Mouse (Mus musculus): ENCODE measurements around the gene Ccdc71l. TPM values are rescaled to one million over a fixed set of nuclear protein-coding genes. Genes with fewer than 3 reads are reported as not detected.

Ccdc71l gene
- total RNA-seq (2021) = 10 to 100 TPM; 13.2 to 14.0 TPM

DNA sequence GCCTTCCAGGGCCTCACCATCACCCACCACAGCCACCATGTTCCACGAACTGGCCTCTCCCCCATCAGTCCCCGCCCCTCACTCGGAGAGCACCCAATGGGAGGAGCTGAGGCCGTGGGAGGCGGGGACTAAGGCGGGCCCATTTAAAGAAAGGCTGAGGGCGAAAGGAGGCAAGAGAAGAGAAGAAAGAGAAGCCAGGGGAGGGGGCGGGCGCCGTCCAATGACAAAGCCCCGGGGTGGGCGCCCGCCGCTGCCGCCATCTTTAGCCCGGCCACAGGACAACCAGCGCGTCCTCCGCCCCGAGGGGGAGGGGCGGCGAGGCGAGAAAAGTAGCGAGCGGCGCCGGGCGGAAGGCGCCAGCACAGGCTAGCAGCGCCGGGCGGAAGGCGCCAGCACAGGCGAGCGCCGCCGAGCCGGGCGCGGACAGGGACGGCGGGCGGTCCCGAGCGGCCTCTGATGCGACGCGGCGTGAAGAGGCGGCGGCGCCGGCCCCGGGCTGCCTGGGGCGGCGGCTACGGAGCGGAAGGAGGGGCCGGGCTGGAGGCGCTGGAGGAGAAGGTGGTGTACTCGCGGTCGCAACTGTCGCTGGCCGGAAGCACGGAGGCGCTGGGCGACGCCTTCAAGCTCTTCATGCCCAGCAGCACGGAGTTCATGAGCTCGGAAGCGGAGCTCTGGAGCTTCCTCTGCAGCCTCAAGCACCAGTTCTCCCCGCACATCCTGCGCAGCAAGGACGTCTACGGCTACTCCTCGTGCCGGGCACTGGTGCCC, at the start of gene Ccdc71l:
Gene Ccdc71l, plus strand, starts transcription at position 177 of the 768 bp plus-strand sequence.
- intact Hi-C loops (cut with DNase I) = loop anchor here (1.0 to 5.0 kb wide), 3 partner anchors 86 to 442 kb away; partner anchors contain the start of gene Hbp1

DNA sequence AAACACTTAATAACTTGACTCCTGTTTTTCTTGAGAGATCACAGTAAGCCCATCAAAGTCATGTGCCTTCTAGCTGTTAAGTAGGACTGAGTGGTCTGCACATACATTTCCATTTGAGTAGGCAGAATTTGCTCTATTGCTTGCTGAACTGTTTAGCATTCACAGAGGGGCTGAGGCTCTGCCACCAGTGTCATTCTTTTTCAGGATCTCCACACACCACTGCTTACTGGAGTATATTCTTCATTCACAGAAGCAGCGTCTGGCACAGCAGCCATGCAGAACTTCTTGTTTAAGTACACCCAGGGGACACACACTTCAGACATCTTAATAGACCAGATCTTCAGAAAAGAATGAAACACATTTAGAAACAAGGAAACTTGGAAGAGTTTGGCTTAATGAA, 39.4 kb upstream of the Ccdc71l start:
- no peak for DNase-seq (ENCODE audit: low spot score in 2 of 2)
- intact Hi-C loops (cut with DNase I) = no loop called here

More for the DNA sequence above, at the start of gene Ccdc71l:
- DNase-seq (ENCODE audit: low spot score in 2 of 2) = peak; percentile 77 to 85

DNA sequence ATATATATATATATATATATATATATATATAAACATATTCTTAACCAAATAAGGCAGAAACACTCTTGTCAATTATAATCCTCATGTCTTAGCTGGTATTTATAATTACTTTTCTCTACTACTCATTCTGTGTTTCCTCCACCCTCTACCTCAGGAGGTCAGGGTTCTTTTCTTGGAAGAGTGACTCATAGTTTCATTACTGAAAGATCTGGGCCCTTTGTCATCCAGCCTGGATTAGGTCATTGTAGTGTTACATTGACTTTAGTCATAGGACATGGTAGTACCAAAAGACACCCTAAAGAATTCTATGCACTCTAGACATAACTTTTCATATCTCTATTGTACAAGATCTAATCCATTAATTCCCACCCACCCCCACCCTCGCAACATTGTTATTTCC, 35.0 kb upstream of the Ccdc71l start:
- intact Hi-C loops (cut with DNase I) = no loop called here
- DNase-seq (ENCODE audit: low spot score in 2 of 2) = no peak

DNA sequence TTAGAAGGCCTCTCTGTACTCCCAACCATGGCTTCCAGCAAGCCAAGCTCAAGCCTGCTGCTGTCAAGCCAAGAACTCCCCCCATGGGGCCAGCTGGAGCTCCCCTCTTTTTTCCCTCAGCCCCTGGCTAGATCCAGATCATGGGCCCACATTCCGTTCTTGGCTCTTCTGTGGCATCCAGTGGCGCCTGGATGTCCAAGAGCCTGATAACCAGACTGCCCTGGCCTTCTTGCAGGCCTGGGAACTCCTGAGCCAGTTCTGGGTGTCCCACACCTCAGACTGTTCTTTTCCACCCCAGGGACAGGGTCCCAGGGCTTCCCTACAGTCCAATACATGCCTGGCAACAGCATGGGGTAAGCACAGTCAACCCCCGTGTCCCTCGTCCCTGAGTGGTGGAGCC, 32.4 kb upstream of the Ccdc71l start:
- no peak for DNase-seq (ENCODE audit: low spot score in 2 of 2)
- intact Hi-C loops (cut with DNase I) = no loop called here

DNA sequence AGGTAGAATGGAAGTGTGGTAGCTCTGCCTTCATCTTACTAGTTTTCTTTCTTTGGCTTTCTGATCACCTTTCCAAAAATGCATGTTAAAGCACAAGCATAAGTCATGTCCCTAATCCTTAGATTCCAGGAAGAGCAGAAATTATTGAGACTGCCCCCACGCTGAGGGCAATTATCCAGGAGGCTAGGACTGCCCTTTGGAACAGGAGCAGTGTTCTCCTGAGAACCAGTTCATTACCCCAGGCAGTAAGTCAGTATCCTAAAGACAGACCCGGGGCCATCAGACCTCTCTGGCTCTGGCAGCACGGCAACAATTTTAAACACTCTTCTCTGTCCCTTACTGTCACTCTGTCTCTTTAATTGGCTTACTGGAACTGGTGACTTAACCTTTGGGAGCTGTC, 30.0 kb upstream of the Ccdc71l start:
- intact Hi-C loops (cut with DNase I) = no loop called here
- no peak for DNase-seq (ENCODE audit: low spot score in 2 of 2)

DNA sequence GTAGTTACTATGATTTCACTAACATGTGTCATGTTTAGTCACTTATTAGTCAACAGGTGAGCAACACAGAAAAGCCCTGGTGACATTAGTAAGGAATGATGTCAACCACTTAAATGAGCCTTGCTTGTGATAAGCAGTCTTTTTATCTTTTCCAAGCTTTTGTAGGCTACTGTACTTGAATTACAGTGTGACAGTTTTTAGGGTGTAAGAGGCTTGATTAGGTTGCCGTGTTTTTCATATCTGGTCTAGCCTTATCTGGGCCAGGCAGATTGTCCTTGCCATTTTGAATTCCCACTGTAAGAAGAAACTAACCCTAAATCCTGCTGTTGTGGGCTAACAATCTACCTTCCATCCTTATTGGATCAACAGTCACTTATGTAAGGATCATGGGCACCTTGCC, 26.6 kb upstream of the Ccdc71l start:
- intact Hi-C loops (cut with DNase I) = no loop called here
- DNase-seq (ENCODE audit: low spot score in 2 of 2) = no peak

DNA sequence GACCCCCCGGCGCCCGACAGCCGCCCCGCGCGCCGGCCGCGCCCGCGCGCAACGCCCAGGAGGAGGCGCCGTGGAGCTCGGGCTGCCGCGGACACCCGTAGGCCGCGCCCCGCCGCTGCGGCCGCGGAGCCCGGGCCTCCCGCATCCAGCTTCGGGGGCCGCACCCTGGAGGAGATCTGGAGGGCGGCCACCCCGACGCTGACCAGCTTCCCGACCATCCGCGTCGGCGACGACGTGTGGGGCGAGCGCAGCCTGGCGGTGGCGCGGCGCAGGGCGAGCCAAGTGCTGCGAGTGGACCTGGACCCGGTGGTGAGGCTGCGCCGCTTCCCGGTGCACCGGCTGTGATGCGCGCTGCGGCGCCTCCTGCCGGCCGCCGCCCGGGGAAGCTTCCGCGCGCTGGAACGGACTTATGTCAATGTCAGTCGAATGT, 807 bp downstream of the Ccdc71l start:
- intact Hi-C loops (cut with DNase I) = loop anchor here (1.0 to 5.0 kb wide), 3 partner anchors 87 to 441 kb away; partner anchors contain the start of gene Hbp1
- peak; percentile 87 to 90 for DNase-seq (ENCODE audit: low spot score in 2 of 2)

DNA sequence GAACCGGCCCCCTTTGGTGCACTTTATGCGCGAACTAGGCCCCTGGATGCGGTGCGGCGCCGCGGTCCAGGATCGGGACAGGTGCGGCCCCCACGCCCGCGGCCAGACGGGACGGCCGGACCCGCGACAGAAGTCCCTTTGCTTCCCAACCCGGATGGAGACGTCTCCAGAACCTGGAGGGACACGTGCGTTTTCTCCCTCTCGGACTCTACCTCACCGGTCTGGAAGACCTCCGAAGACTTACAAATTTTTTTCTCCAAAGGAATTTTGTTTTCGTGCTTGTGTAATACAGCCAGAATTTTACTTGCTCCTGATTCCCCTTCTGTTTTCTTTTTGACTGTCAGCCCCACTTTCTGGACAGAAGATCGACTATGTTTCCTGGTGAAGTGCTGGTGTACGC, 1.2 kb downstream of the Ccdc71l start:
- no peak for DNase-seq (ENCODE audit: low spot score in 2 of 2)
- intact Hi-C loops (cut with DNase I) = loop anchor here (1.0 to 5.0 kb wide), 3 partner anchors 87 to 441 kb away; partner anchors contain the start of gene Hbp1

DNA sequence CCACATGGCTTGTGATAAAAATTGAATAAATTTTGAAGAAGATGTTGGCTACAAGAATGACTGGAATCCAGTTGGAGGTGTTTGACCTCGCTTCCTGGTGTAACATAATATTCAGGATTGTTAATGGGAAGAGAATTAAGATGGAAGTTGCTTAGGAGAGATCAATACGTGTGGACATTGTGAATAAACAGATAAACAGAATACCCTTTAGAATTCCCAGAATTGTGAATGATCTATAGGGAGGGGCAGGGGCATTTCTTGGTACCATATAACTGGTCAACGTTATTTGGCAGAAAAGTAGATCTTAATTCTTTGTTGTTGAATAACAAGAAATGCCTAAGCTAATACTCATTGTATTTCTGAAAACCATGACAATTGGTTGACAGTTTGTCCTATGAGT, 2.0 kb downstream of the Ccdc71l start:
- no peak for DNase-seq (ENCODE audit: low spot score in 2 of 2)
- intact Hi-C loops (cut with DNase I) = no loop called here

DNA sequence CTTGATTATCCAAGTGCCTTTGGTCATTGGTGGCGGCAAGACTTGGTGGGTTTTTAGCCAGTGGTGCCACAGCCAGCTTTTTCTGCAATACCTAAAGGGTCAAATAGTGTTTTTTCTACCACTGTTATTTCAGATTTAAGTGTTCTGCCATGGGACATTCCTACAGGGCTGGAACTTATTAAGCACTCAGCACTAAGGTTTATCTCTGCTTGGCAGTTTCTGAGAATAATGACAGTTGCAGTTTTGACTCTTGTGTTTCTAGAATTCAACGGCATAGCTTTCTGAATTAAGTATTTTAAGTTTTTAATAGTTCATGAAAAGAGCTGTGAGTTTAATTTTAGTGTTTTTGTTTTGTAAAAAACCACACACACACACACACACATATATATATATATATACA, 2.5 kb downstream of the Ccdc71l start:
- intact Hi-C loops (cut with DNase I) = no loop called here

DNA sequence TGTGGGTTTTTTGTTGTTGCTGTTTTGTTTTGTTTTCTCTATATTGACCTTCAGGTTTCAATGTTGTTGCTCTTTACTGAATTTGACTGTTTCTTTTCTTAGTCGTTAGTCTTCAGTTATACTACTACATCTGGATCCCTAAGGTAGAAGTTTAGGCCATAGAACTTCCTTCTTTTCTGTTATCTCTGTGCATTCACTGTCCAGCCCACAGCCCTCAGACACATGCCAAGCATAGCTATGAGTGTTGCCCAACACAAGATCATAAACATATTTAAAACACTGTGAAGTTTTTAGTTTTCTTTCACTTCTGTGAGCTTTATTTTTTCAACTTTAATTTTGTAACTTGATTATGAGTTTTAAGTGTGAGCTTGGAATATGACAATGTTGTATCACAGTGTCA, 41.0 kb downstream of the Ccdc71l start:
- DNase-seq (ENCODE audit: low spot score in 2 of 2) = no peak
- intact Hi-C loops (cut with DNase I) = no loop called here

More for the DNA sequence above, 2.5 kb downstream of the Ccdc71l start:
- DNase-seq (ENCODE audit: low spot score in 2 of 2) = no peak

DNA sequence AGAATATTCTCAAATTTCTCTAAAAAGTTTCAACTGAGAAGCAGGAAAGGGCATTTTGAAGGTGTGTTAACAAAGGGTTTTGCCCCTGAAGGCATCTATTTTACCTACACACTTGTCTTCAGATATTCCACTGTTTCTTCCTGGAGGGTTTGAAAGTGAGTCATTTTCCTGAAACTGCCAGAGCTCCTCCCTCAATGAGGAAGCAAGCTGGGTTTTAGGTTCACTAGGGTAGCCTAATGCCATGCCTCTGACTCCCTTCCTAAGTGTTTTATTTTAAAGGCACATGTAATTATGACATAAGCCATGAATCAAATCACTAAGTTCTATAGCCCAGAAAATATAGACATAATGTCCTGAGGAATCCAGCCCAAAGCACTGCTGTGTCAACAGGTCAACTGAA, 49.3 kb downstream of the Ccdc71l start:
- no peak for DNase-seq (ENCODE audit: low spot score in 2 of 2)
- intact Hi-C loops (cut with DNase I) = no loop called here

DNA sequence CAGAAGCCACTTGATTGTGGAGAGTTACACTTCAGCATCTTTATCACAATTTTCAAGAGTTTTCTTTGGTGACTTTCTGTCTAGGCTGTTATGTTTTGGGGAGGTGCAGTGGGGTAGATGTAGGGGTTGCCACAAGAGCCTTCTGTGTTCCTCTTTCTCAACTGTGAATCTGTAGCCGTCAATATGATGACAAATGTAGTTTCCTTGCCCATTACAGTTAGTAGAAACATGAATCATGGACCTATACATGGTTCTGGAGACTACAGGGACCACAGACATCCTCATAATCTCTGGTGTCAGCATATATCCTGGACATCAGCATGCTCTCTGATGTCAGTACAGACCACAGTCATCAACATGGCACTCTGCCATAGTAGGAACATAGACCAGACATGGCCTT, 52.5 kb downstream of the Ccdc71l start:
- intact Hi-C loops (cut with DNase I) = no loop called here

More for the DNA sequence above, 52.5 kb downstream of the Ccdc71l start:
- no peak for DNase-seq (ENCODE audit: low spot score in 2 of 2)

Other genes starting within 250 kb of the Ccdc71l start
- 1 to 10 TPM; 3.7 to 4.6 TPM for gene Pik3cg, start 170.0 kb upstream of the Ccdc71l start, total RNA-seq (2021)

All from left cerebral cortex, postnatal 25 days (tissue).